Mouse (Mus musculus) heart, postnatal 25 days (tissue): ENCODE measurements at regions not wholly inside any gene's neighbourhood (a gene's known extent, or its start where the extent isn't known, plus 50 kb on each side); places are given as distances from the start of the nearest gene placed in this dataset.
"Not testable (repeated sequence)": the region's sequence is repeated elsewhere in the genome, so short reads cannot be mapped to it uniquely, and the experiment has no call there.

Experiments
- DNase-seq: peaks from one replicate; pipeline ENCODE4 v3.0.0; 2022; ENCODE audit warnings: low spot score
- intact Hi-C: fragments of 180-260 bp; cut with DNase I; formaldehyde crosslinking; loops from one replicate; pipeline ENCODE4 v1.15.1; 2025

- intact Hi-C loops: loop anchor here (5.0 kb wide), 2 partner anchors 220 to 395 kb away; no protein-coding TSS in a partner anchor
- no peak for DNase-seq
These were observed 58.7 kb upstream of the Olig3 start for GRCm38 (mm10) chr10:19297669-19298068.

GRCm38 (mm10) chr10:19295388-19296013 is 60.8 kb upstream of the Olig3 start:
- no peak for DNase-seq
- intact Hi-C loops: loop anchor here (5.0 kb wide), 2 partner anchors 222 to 397 kb away; no protein-coding TSS in a partner anchor

- no peak for DNase-seq
- intact Hi-C loops: no loop called here
These were observed 64.9 kb upstream of the Olig3 start for GRCm38 (mm10) chr10:19291474-19291873.

- DNase-seq, intact Hi-C loops: not testable (repeated sequence)
These were observed 65.3 kb upstream of the Olig3 start for GRCm38 (mm10) chr10:19291039-19291438.

- intact Hi-C loops: no loop called here
- DNase-seq: no peak
These were observed 74.2 kb upstream of the Olig3 start for GRCm38 (mm10) chr10:19282166-19282565.

- intact Hi-C loops: no loop called here
- DNase-seq: no peak
These were observed 75.3 kb upstream of the Olig3 start for GRCm38 (mm10) chr10:19281021-19281420.

GRCm38 (mm10) chr10:19278189-19278842 is 78.0 kb upstream of the Olig3 start:
- DNase-seq: no peak
- intact Hi-C loops: no loop called here

GRCm38 (mm10) chr10:19277103-19277827 is 79.1 kb upstream of the Olig3 start:
- DNase-seq: no peak
- intact Hi-C loops: no loop called here

GRCm38 (mm10) chr10:19274985-19275384 is 81.3 kb upstream of the Olig3 start:
- intact Hi-C loops: no loop called here
- no peak for DNase-seq

- intact Hi-C loops: no loop called here
- DNase-seq: no peak
These were observed 86.9 kb upstream of the Olig3 start for GRCm38 (mm10) chr10:19269418-19269817.

GRCm38 (mm10) chr10:19268051-19268450 is 88.3 kb upstream of the Olig3 start:
- intact Hi-C loops: no loop called here

GRCm38 (mm10) chr10:19240102-19240759 is 116.1 kb upstream of the Olig3 start:
- intact Hi-C loops: loop anchor here (1.0 to 10.0 kb wide), 4 partner anchors 278 to 835 kb away; no protein-coding TSS in a partner anchor
- DNase-seq: no peak

More at GRCm38 (mm10) chr10:19268051-19268450, 88.3 kb upstream of the Olig3 start:
- DNase-seq: no peak

- no peak for DNase-seq
- intact Hi-C loops: no loop called here
These were observed 140.1 kb upstream of the Olig3 start for GRCm38 (mm10) chr10:19216240-19216639.

- no peak for DNase-seq
- intact Hi-C loops: no loop called here
These were observed 146.6 kb upstream of the Olig3 start for GRCm38 (mm10) chr10:19209751-19210150.

GRCm38 (mm10) chr10:19208101-19208722 is 148.1 kb upstream of the Olig3 start:
- intact Hi-C loops: no loop called here
- no peak for DNase-seq

GRCm38 (mm10) chr10:19207505-19207904 is 148.8 kb upstream of the Olig3 start:
- intact Hi-C loops: no loop called here
- DNase-seq: no peak

- intact Hi-C loops: no loop called here
- DNase-seq: no peak
These were observed 156.0 kb upstream of the Olig3 start for GRCm38 (mm10) chr10:19200311-19200710.

GRCm38 (mm10) chr10:19195676-19196075 is 160.7 kb upstream of the Olig3 start:
- intact Hi-C loops: no loop called here
- DNase-seq: no peak

- intact Hi-C loops: no loop called here
- no peak for DNase-seq
These were observed 161.7 kb upstream of the Olig3 start for GRCm38 (mm10) chr10:19194646-19195045.
